Mouse (Mus musculus) midbrain, embryonic 15.5 days (tissue): ENCODE results near the gene Mars2. TPM values are rescaled to one million over a fixed set of nuclear protein-coding genes. Genes with fewer than 3 reads are reported as not detected.

Experiments
- ATAC-seq: fragments of 200-750 bp; cut with Nextera tagmentation; replicated peaks from 2 replicates; pipeline ENCODE4 v1.8.0; 2017; ENCODE audit warnings: moderate TSS enrichment
- H3K27ac ChIP-seq: fragments of 300-500 bp; sonication (generic); 2 replicates; pipeline ENCODE4 v1.5.1; 2015; ENCODE audit warnings: mild to moderate bottlenecking, inconsistent platforms
- H3K27me3 ChIP-seq: fragments of 300-500 bp; sonication (generic); replicated peaks from 2 replicates; pipeline ENCODE4 v1.6.1; 2015; ENCODE audit warnings: inconsistent platforms
- H3K36me3 ChIP-seq: fragments of 300-500 bp; sonication (generic); replicated peaks from 2 replicates; pipeline ENCODE4 v1.6.1; 2015; ENCODE audit warnings: inconsistent platforms
- H3K4me1 ChIP-seq: fragments of 300-500 bp; sonication (generic); 2 replicates; pipeline ENCODE4 v1.6.1; 2015; ENCODE audit warnings: inconsistent platforms
- H3K4me2 ChIP-seq: fragments of 300-500 bp; sonication (generic); 2 replicates; pipeline ENCODE4 v1.6.1; 2015; ENCODE audit warnings: inconsistent platforms, mild to moderate bottlenecking, moderate library complexity
- H3K4me3 ChIP-seq: fragments of 300-500 bp; sonication (generic); 2 replicates; pipeline ENCODE4 v1.5.1; 2015; ENCODE audit warnings: mild to moderate bottlenecking, inconsistent platforms
- H3K9ac ChIP-seq: fragments of 300-500 bp; sonication (generic); 2 replicates; pipeline ENCODE4 v1.6.1; 2015; ENCODE audit warnings: mild to moderate bottlenecking, inconsistent platforms
- H3K9me3 ChIP-seq: fragments of 300-500 bp; sonication (generic); 2 replicates; pipeline ENCODE4 v1.6.1; 2016; ENCODE audit warnings: inconsistent platforms
- WGBS: fragments of 180-500 bp; shearing (Covaris S2); methylation state at CpG from one replicate; pipeline ENCODE4 v1.1.7; 2015; ENCODE audit warnings: mixed read lengths; 5-methylcytosine and 5-hydroxymethylcytosine counted together
- polyA plus RNA-seq: library from polyadenylated mRNA; unstranded; fragments of >200 nt; fragmentation: Nextera tagmentation; extraction: Ambion mirVana; gene quantifications from 2 replicates; pipeline ENCODE4 v1.2.1, GENCODE M21; 2015

Gene Mars2
- polyA plus RNA-seq, 1 experiment from 2014 or later, result 4.0 TPM

DNA sequence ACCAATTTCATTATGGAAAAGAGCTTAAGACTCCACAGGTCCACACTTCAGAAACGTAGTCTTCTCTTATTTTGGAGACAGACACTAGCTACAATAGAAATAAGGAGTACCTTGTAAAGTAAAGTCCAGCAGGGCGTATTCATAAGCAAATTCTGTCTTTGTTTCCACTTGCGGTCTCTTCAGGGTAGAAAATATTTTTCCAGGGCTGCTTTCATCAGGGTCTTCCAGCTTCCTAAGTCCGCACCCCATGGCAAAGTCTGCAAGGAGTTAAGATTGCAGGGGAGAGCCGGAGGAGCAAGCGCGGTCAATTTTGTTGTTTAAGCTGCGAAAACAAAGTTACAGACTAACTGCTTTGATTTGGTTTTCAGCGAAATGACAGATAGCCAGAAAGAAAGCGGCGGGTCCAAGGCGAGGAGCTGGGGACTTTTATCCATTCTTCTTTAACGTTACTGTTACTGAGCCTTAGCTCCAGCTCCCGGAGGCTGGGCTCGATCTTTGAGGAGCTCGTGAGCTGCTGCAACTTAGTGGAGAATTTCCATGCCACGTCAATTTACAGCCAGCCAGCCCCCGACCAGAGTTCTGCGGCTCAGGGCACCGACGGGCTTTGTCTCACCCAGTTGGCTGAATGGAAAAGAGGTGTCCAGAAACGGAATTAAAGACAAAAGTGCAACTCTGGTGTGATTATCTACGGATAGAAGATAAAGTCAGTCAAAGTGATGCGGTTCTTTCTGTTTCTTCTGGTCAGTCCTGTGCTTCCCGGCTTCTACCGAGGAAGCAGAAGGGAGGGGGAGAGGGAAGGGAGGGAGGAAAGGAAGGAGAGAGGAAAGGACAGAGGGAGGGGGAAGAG, 10.7 kb upstream of the Mars2 start, which contains the start of gene Rftn2:
TSS of gene Rftn2 (minus strand) at position 772 of the 847 bp plus-strand sequence.
- ATAC-seq, result 0 out of 2 replicates have a peak, but pooled peaks have one; percentile 21
- Histone ChIP-seq H3K4me3 (peak within 1 kb of the TSS; percentile 38), H3K9ac (peak within 1 kb of the TSS; percentile 11), H3K9me3 (no peaks in the 10 kb centered on the region), H3K36me3 (no peaks in the 10 kb centered on the region), H3K4me1 (peaks cover 3% of the 10 kb centered on the region; the same call in 1 of the 2 replicates), H3K4me2 (peak within 1 kb of the TSS; percentile 50), H3K27ac (peak within 1 kb of the TSS; percentile 53; the same call in 1 of the 2 replicates), H3K27me3 (no peaks in the 10 kb centered on the region)
- WGBS, result 2% methylated on average over 26 of the region's 26 CpGs

DNA sequence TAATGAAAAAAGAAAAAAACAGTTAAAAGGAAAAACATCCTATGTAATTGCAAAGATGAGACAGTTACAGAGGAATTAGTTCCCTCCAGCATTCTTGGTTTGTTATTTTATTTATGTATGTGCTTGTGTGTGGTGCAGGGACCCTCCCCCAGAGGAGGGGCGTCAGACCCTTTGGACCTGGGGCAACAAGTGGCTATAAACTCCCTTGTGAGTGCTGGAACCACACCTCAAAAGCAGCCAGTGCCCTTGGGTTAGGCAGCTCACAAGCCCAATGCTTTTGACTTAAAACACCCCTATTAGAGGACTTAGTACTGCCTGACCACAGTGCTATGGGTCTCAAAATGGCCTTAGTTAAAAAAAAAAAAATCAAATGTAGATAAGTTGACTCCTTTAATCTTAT, 9.6 kb upstream of the Mars2 start:
- WGBS, result 33% methylated on average over 1 of the region's 1 CpGs
- Histone ChIP-seq H3K27ac (no peak overlapping the region), H3K4me2 (no peak overlapping the region), H3K9me3 (no peaks in the 10 kb centered on the region), H3K4me3 (no peak overlapping the region), H3K27me3 (no peaks in the 10 kb centered on the region), H3K9ac (no peak overlapping the region), H3K36me3 (no peaks in the 10 kb centered on the region), H3K4me1 (peaks cover 3% of the 10 kb centered on the region; the same call in 1 of the 2 replicates)
- no peak for ATAC-seq

DNA sequence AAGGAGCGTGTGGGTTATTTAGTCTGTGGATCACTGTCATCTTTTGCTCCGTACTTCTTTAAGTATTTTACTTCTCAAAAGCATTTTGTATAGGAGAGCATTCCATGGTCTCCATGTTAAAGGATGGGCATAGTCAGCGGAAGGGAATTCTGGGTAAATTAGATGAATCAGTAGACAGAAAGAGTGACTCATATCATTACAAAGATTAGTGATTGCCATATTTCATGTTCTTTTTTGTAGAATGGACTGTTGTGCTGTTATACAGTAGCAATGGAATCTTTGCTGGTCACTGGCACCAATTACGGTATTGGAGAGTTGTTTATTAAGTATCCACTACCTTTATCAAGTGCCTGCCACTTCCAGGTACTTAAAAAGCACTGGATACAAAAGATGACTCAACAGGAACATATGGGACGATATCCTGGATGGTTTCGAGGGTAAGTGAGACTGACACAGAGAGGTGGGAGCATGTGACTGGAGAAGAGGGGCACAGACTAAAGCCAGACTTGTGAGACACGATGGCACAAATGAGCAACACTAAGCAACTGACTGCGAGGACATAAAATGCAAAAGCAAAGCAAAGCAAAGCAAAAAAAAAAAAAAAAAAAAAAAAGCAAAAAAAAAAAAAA, 8.6 kb upstream of the Mars2 start:
- no peaks in the 10 kb centered on the region for H3K9me3 ChIP-seq
- no peak overlapping the region for H3K9ac ChIP-seq
- whole genome bisulfite sequencing, result 92% methylated on average over 8 of the region's 8 CpGs
- H3K27me3 ChIP-seq, result no peaks in the 10 kb centered on the region
- H3K27ac ChIP-seq, result no peak overlapping the region
- peaks cover 3% of the 10 kb centered on the region; the same call in 1 of the 2 replicates for H3K4me1 ChIP-seq
- ATAC-seq, result no peak
- no peak overlapping the region for H3K4me3 ChIP-seq
- H3K4me2 ChIP-seq, result no peak overlapping the region
- H3K36me3 ChIP-seq, result no peaks in the 10 kb centered on the region

DNA sequence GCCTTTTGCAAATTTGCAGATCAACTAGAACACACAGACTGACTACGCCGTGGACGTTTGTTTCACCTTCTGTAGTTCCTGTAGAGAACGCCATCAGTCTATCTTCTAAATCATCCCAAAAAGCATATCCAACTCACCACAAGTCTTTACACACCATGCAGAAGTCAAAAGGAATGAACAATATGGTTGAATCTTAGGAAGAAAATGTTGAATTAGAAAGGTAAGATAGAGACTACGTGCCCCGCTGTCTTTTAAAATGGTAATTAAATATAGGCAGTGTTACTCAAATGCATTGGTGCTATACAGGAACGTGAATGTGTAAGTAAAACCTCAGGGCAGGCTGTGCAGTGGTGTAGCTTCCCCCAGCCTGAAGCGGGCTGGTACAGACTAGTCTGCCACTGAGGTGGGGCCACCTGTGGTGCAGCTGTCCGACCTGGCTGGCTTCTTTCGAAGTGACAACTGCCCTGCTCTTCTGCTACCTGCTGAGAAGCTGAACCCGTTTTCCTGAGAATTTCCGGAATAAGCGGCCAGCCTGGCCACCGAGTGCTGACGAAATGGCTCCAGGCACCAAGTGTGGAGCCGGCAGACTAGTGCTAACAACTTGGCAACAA, 2.0 kb upstream of the Mars2 start:
- Histone ChIP-seq H3K9me3 (no peaks in the 10 kb centered on the region), H3K4me2 (no peak overlapping the region), H3K27me3 (no peaks in the 10 kb centered on the region), H3K4me1 (peaks cover 19% of the 10 kb centered on the region), H3K36me3 (no peaks in the 10 kb centered on the region), H3K4me3 (no peak overlapping the region), H3K9ac (no peak overlapping the region), H3K27ac (no peak overlapping the region)
- ATAC-seq, result no peak
- 54% methylated on average over 16 of the region's 16 CpGs for WGBS

DNA sequence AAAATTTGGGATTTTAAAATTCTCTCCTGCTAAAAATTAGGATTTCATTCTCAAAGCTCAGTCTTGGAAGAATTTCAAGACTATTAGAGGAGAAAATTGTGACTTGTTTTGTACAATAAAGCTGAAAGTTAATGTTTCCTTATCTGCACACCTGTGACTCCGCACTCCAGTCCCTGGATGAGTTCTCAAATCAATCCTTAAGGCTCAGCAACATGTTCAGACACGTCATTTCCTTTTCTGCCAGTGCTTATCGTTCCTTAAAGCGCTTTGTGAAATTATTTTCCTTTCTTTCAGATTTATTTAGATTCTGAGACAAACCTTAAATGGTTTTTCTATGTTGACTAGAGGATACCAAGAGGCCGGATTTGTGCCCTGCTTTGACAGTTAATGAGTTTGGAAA, 490 bp upstream of the Mars2 start:
- Histone ChIP-seq H3K27ac (no peak overlapping the region), H3K4me2 (peak overlapping the region; percentile 81), H3K9ac (no peak overlapping the region), H3K9me3 (no peaks in the 10 kb centered on the region), H3K4me3 (peak overlapping the region; percentile 79), H3K27me3 (no peaks in the 10 kb centered on the region), H3K36me3 (no peaks in the 10 kb centered on the region), H3K4me1 (peaks cover 34% of the 10 kb centered on the region)
- no peak for ATAC-seq
- 36% methylated on average over 5 of the region's 5 CpGs for WGBS

DNA sequence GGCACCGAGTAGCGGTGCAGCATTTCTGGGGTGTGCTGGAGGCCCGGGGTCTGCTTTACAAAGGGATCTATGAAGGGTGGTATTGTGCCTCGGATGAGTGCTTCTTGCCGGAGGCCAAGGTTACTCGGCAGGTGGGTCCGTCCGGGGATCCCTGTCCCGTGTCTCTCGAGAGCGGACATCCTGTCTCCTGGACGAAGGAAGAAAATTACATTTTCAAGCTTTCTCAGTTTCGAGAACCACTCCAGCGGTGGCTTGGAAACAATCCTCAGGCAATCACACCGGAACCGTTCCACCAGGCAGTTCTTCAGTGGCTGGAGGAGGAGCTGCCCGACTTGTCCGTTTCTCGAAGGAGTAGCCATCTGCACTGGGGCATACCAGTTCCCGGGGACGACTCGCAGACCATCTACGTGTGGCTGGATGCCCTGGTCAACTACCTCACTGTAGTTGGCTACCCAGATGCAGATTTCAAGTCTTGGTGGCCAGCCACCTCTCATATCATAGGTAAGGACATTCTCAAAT, 725 bp downstream of the Mars2 start:
- H3K9ac ChIP-seq, result peak overlapping the region; percentile 64
- H3K4me3 ChIP-seq, result peak overlapping the region; percentile 79
- peak overlapping the region; percentile 81 for H3K4me2 ChIP-seq
- H3K27me3 ChIP-seq, result no peaks in the 10 kb centered on the region
- H3K27ac ChIP-seq, result peak overlapping the region; percentile 90
- WGBS, result under 1% methylated on average over 23 of the region's 23 CpGs
- H3K9me3 ChIP-seq, result no peaks in the 10 kb centered on the region
- peaks cover 44% of the 10 kb centered on the region for H3K4me1 ChIP-seq
- no peaks in the 10 kb centered on the region for H3K36me3 ChIP-seq
- ATAC-seq, result peak; percentile 76

DNA sequence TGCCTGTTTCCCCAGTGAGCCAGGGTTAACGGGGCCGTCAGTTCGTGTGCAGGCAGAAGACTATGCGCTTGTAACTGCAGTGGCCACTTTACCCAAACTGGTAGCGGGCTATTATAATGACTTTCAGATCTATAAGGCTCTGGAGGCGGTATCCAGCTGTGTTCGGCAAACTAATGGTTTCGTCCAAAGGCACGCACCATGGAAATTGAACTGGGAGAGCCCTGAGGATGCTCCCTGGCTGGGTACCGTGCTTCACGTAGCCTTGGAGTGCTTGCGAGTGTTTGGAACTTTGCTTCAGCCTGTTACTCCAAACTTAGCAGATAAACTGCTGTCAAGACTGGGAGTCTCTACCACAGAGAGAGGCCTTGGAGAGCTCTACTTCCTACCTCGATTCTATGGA, 1.5 kb downstream of the Mars2 start:
- Histone ChIP-seq H3K4me2 (peak overlapping the region; percentile 81), H3K36me3 (no peaks in the 10 kb centered on the region), H3K9ac (peak overlapping the region; percentile 64), H3K4me1 (peaks cover 45% of the 10 kb centered on the region), H3K27me3 (no peaks in the 10 kb centered on the region), H3K9me3 (no peaks in the 10 kb centered on the region), H3K4me3 (peak overlapping the region; percentile 79), H3K27ac (no peak overlapping the region)
- ATAC-seq, result no peak
- 23% methylated on average over 13 of the region's 13 CpGs for WGBS

DNA sequence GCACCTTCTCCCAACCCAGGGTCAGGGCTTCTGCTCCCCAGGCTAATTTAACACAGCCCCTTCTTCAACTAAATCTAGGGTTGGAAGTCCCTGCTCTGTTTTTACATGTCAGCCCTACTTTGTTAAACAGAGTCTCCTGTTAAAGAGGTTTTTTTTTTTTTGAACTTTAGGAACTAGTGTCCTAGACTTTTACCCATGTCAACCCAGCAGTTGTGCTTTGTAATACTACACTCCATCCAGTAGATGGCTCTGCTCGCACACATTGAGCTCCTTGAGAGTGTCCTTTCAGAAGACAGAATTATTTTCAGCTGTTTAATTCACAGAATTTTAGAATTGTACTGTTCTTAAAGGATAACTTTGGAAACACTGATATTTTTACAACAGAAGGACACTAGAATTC, 2.3 kb downstream of the Mars2 start:
- peak overlapping the region; percentile 79 for H3K4me3 ChIP-seq
- H3K27ac ChIP-seq, result no peak overlapping the region
- 2% methylated on average over 1 of the region's 1 CpGs for WGBS
- no peak for ATAC-seq
- H3K9me3 ChIP-seq, result no peaks in the 10 kb centered on the region
- H3K4me2 ChIP-seq, result peak overlapping the region; percentile 81
- H3K27me3 ChIP-seq, result no peaks in the 10 kb centered on the region
- peaks cover 45% of the 10 kb centered on the region for H3K4me1 ChIP-seq
- H3K36me3 ChIP-seq, result no peaks in the 10 kb centered on the region
- H3K9ac ChIP-seq, result peak overlapping the region; percentile 64; the same call in 1 of the 2 replicates

DNA sequence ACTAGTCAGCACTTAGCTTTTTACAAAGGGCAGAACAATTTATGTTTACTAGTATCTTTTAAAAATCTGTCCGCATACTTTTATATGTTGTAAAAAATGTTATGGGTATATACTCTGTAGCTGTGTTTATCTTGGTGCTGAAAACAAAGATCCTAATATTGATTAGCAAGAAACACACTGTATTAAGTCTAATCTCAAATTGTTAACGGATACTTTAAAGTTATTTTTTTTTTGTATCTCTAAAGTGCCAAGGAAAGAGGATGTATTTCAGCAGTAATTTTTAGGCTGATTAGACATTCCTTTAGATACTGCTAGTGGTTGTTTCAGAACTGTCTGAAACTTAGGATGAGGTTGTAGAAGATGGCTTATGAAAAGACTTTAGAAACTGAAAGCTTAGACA, 9.4 kb downstream of the Mars2 start:
- H3K4me2 ChIP-seq, result no peak overlapping the region
- no peak for ATAC-seq

DNA sequence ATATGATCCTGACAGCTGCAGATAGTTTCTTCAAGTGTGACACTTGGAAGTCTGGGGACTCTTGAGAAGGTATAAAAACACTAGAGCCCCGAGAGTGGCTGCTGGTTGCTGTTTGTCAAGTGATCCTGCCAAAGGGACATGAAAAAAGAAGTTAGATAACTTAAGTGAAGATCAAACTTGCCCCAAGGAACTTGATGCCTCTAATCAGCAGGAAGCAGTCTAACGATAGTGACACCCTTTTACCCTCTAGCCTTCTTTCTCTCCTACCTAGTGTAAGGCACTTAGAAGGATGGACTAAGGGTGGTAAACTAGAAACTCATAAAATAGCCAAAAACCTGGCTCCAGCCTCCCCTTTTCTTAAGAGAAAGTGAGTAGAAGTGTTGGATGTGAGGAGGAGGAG, 27.4 kb downstream of the Mars2 start:
- Histone ChIP-seq H3K4me1 (no peaks in the 10 kb centered on the region), H3K36me3 (no peaks in the 10 kb centered on the region), H3K9ac (no peak overlapping the region), H3K4me2 (no peak overlapping the region), H3K27me3 (no peaks in the 10 kb centered on the region), H3K27ac (no peak overlapping the region), H3K9me3 (no peaks in the 10 kb centered on the region), H3K4me3 (no peak overlapping the region)
- WGBS, result 72% methylated on average over 2 of the region's 2 CpGs
- ATAC-seq, result no peak

More for the DNA sequence above, 9.4 kb downstream of the Mars2 start:
- Histone ChIP-seq H3K27ac (no peak overlapping the region), H3K27me3 (no peaks in the 10 kb centered on the region), H3K4me1 (peaks cover 13% of the 10 kb centered on the region), H3K9me3 (no peaks in the 10 kb centered on the region), H3K36me3 (no peaks in the 10 kb centered on the region), H3K4me3 (no peak overlapping the region), H3K9ac (no peak overlapping the region)
- WGBS, result 86% methylated on average over 2 of the region's 2 CpGs

DNA sequence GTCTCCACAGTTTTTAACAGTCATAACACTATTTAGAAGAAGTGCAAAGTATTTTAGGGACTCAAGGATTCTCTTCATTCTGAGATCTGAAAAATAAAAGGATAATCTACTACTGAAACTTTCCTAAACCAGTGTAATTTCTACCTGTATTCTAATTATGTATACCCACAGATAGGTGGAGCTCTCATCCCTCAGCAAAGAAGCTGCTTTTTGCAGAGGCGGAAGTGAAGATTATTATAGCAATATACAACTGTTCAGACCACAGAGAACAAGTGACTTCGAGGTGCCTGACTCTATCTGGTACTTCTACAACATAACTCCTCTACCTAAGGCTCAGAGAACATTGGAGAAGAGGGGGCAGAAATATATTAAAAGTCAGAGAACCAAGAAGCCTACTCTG, 28.5 kb downstream of the Mars2 start:
- Histone ChIP-seq H3K4me1 (no peaks in the 10 kb centered on the region), H3K9ac (no peak overlapping the region)
- WGBS, result 71% methylated on average over 2 of the region's 2 CpGs

DNA sequence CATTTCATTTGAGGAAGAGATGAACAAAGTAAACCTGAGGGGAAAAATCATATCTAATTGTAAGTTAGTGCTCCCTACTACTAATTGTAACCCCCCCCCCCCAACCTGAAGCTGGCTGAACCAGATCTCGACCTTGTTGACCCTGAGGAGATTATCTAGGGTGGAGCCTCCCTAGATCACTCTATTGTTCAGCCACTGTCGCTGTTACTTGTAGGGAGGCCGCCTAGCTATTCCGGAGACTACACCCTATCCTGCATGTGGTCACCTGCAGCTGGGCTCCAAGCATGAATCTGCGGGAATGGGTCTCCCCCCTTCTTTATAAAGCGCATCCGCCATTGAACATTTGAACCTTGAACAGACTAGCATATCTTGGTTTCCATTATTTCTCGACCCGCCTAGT, 42.1 kb downstream of the Mars2 start:
- no peak overlapping the region for H3K27ac ChIP-seq
- no peak overlapping the region for H3K9ac ChIP-seq
- no peak overlapping the region for H3K4me3 ChIP-seq
- no peaks in the 10 kb centered on the region for H3K27me3 ChIP-seq
- WGBS, result 72% methylated on average over 9 of the region's 9 CpGs
- H3K9me3 ChIP-seq, result no peaks in the 10 kb centered on the region
- H3K36me3 ChIP-seq, result no peaks in the 10 kb centered on the region
- no peak overlapping the region for H3K4me2 ChIP-seq
- ATAC-seq, result no peak
- no peaks in the 10 kb centered on the region for H3K4me1 ChIP-seq

More for the DNA sequence above, 28.5 kb downstream of the Mars2 start:
- Histone ChIP-seq H3K27me3 (no peaks in the 10 kb centered on the region), H3K4me2 (no peak overlapping the region), H3K9me3 (no peaks in the 10 kb centered on the region), H3K4me3 (no peak overlapping the region), H3K36me3 (no peaks in the 10 kb centered on the region), H3K27ac (no peak overlapping the region)
- no peak for ATAC-seq
